Mouse (Mus musculus): Measurements from ENCODE around the gene AI854703. TPM values are rescaled to one million over a fixed set of nuclear protein-coding genes. Genes with fewer than 3 reads are reported as not detected.

Gene AI854703
- polyA plus RNA-seq, 1 experiment, result 0.31 TPM

DNA sequence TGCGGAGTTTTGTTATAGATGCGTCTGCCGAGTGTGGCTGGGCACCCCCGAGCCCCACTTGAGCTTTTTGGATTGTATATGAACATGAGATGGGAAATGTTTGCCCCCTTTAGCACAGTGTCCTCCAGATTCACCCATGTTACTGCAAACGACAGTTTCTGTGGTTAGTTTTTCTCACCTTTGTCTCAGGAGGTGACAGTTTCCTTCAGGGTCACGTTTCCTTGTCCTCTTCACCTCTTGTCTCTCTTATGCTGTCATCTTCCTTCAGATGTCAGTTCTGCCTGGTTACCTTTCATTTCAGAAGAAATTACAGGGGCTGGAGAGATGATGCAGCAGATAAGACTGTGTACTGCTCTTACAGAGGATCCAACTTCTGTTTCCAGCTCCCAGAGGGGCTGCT lies 53.1 kb downstream of the AI854703 start:
- no peak for TF ChIP-seq CTCF (IDR thresholded peaks at IDR 0.05; ENCODE audit: control insufficient read depth, insufficient read depth, insufficient replicate concordance, low read depth, low read length)
- Histone ChIP-seq H3K27ac (ENCODE audit: control insufficient read depth, insufficient read depth, low read depth, low read length) (no peak overlapping the region), H3K4me1 (ENCODE audit: control insufficient read depth, insufficient read depth, low read length) (peaks cover 7% of the 10 kb centered on the region), H3K27me3 (ENCODE audit: control insufficient read depth, insufficient read depth, low read length) (no peaks in the 10 kb centered on the region), H3K4me3 (ENCODE audit: control insufficient read depth, low read depth, low read length) (no peak overlapping the region), H3K36me3 (ENCODE audit: control insufficient read depth, insufficient read depth, low read length) (no peaks in the 10 kb centered on the region)

- H3K27ac ChIP-seq (ENCODE audit: control insufficient read depth, insufficient read depth, low read depth, low read length), result no peak overlapping the region
- H3K27me3 ChIP-seq (ENCODE audit: control insufficient read depth, insufficient read depth, low read length), result no peaks in the 10 kb centered on the region
- no peak for TF ChIP-seq CTCF (IDR thresholded peaks at IDR 0.05; ENCODE audit: control insufficient read depth, insufficient read depth, insufficient replicate concordance, low read depth, low read length)
- TF ChIP-seq POLR2A (IDR thresholded peaks at IDR 0.05; ENCODE audit: control insufficient read depth, low read depth, low read length), result no peak
- no peaks in the 10 kb centered on the region for H3K36me3 ChIP-seq (ENCODE audit: control insufficient read depth, insufficient read depth, low read length)
- no peak overlapping the region for H3K4me3 ChIP-seq (ENCODE audit: control insufficient read depth, low read depth, low read length)
- H3K4me1 ChIP-seq (ENCODE audit: control insufficient read depth, insufficient read depth, low read length), result peaks cover 6% of the 10 kb centered on the region
Measured at GRCm38 (mm10) chr6:48680421-48680820, 53.9 kb downstream of the AI854703 start.

- Histone ChIP-seq H3K36me3 (ENCODE audit: control insufficient read depth, insufficient read depth, low read length) (no peaks in the 10 kb centered on the region), H3K27me3 (ENCODE audit: control insufficient read depth, insufficient read depth, low read length) (no peaks in the 10 kb centered on the region), H3K27ac (ENCODE audit: control insufficient read depth, insufficient read depth, low read depth, low read length) (no peak overlapping the region), H3K4me1 (ENCODE audit: control insufficient read depth, insufficient read depth, low read length) (no peaks in the 10 kb centered on the region), H3K4me3 (ENCODE audit: control insufficient read depth, low read depth, low read length) (no peak overlapping the region)
- TF ChIP-seq POLR2A (IDR thresholded peaks at IDR 0.05; ENCODE audit: control insufficient read depth, low read depth, low read length) (no peak), CTCF (IDR thresholded peaks at IDR 0.05; ENCODE audit: control insufficient read depth, insufficient read depth, insufficient replicate concordance, low read depth, low read length) (no peak)
Measured at GRCm38 (mm10) chr6:48681472-48682090, 55.0 kb downstream of the AI854703 start.

GRCm38 (mm10) chr6:48682271-48682670 lies 55.7 kb downstream of the AI854703 start:
- Histone ChIP-seq H3K4me1 (ENCODE audit: control insufficient read depth, insufficient read depth, low read length) (no peaks in the 10 kb centered on the region), H3K27ac (ENCODE audit: control insufficient read depth, insufficient read depth, low read depth, low read length) (no peak overlapping the region), H3K36me3 (ENCODE audit: control insufficient read depth, insufficient read depth, low read length) (no peaks in the 10 kb centered on the region), H3K27me3 (ENCODE audit: control insufficient read depth, insufficient read depth, low read length) (no peaks in the 10 kb centered on the region), H3K4me3 (ENCODE audit: control insufficient read depth, low read depth, low read length) (no peak overlapping the region)
- no peak for TF ChIP-seq CTCF (IDR thresholded peaks at IDR 0.05; ENCODE audit: control insufficient read depth, insufficient read depth, insufficient replicate concordance, low read depth, low read length)
- TF ChIP-seq POLR2A (IDR thresholded peaks at IDR 0.05; ENCODE audit: control insufficient read depth, low read depth, low read length), result no peak

Other genes starting within 250 kb of the AI854703 start
- 54.8 and 60.1 TPM in 2 replicates for gene Krba1, start 231.2 kb upstream of the AI854703 start, polyA plus RNA-seq (2012; rRNA removed)
- gene Zfp467, start 180.9 kb upstream of the AI854703 start, polyA plus RNA-seq (2012; rRNA removed), result 1.4 and 1.8 TPM in 2 replicates
- 1.6 and 2.1 TPM in 2 replicates for gene Sspo, start 178.5 kb upstream of the AI854703 start, polyA plus RNA-seq (2012; rRNA removed)
- 18.7 and 20.4 TPM in 2 replicates for gene Atp6v0e2, start 89.1 kb upstream of the AI854703 start, polyA plus RNA-seq (2012; rRNA removed)
- gene Lrrc61, start 72.0 kb upstream of the AI854703 start, polyA plus RNA-seq (2012; rRNA removed), result 54.3 and 54.4 TPM in 2 replicates
- 10.5 and 11.0 TPM in 2 replicates for gene Rarres2, start 54.0 kb upstream of the AI854703 start, polyA plus RNA-seq (2012; rRNA removed)
- not detected in 2 replicates for gene Gm45021, start 37.2 kb upstream of the AI854703 start, polyA plus RNA-seq (2012; rRNA removed)
- 16.8 and 17.8 TPM in 2 replicates for gene Repin1, start 32.9 kb upstream of the AI854703 start, polyA plus RNA-seq (2012; rRNA removed)
- not detected in 2 replicates for gene Gm44965, start 32.8 kb upstream of the AI854703 start, polyA plus RNA-seq (2012; rRNA removed)
- gene Zfp775, start 24.7 kb upstream of the AI854703 start, polyA plus RNA-seq (2012; rRNA removed), result 1.8 and 1.9 TPM in 2 replicates
- gene Gimap8, start 20.5 kb downstream of the AI854703 start, polyA plus RNA-seq (2012; rRNA removed), result 0.13 and 0.21 TPM in 2 replicates
- 0.19 TPM in 1 of 2 replicates, not detected in the other for gene Gimap9, start 49.4 kb downstream of the AI854703 start, polyA plus RNA-seq (2012; rRNA removed)
- gene Gimap4, start 57.8 kb downstream of the AI854703 start, polyA plus RNA-seq (2012; rRNA removed), result 0.38 and 0.53 TPM in 2 replicates
- gene Gimap6, start 81.5 kb downstream of the AI854703 start, polyA plus RNA-seq (2012; rRNA removed), result 0.46 and 0.57 TPM in 2 replicates
- gene Gm28053, start 91.8 kb downstream of the AI854703 start, polyA plus RNA-seq (2012; rRNA removed), result not detected in 2 replicates
- not detected in 2 replicates for gene Gimap7, start 91.9 kb downstream of the AI854703 start, polyA plus RNA-seq (2012; rRNA removed)
- 0.31 and 0.36 TPM in 2 replicates for gene Gimap1, start 112.3 kb downstream of the AI854703 start, polyA plus RNA-seq (2012; rRNA removed)
- 0.30 and 0.76 TPM in 2 replicates for gene Gimap5, start 119.4 kb downstream of the AI854703 start, polyA plus RNA-seq (2012; rRNA removed)
- gene Gimap3, start 144.1 kb downstream of the AI854703 start, polyA plus RNA-seq (2012; rRNA removed), result 0.17 and 0.42 TPM in 2 replicates
- 18.5 and 19.1 TPM in 2 replicates for gene Tmem176a, start 214.2 kb downstream of the AI854703 start, polyA plus RNA-seq (2012; rRNA removed)
- gene Tmem176b, start 214.7 kb downstream of the AI854703 start, polyA plus RNA-seq (2012; rRNA removed), result 49.0 and 49.2 TPM in 2 replicates
- gene Aoc1, start 246.1 kb downstream of the AI854703 start, polyA plus RNA-seq (2012; rRNA removed), result 0.84 and 0.89 TPM in 2 replicates